Mouse (Mus musculus): ENCODE measurements around the gene Lyrm1.

- TF ChIP-seq CTCF (IDR thresholded peaks at IDR 0.05; ENCODE audit: extremely low read depth, insufficient read depth, insufficient read length, insufficient replicate concordance) (no peak), POLR2A (IDR thresholded peaks at IDR 0.05; ENCODE audit: low read depth, low read length) (no peak)
These were observed 25.4 kb downstream of the Lyrm1 start for GRCm38 (mm10) chr7:119921054-119921453.
